Mouse (Mus musculus): ENCODE data around the gene Plcd4. TPM values are rescaled to one million over a fixed set of nuclear protein-coding genes. Genes with fewer than 3 reads are reported as not detected.
A peak's percentile ranks its signal among the peaks of the same experiment; 100 is the strongest.

Gene Plcd4
- total RNA-seq, 1 experiment from 2014 or later, result not detected

GRCm38 (mm10) chr1:74584616-74585398 lies 42.1 kb downstream of the Plcd4 start:
- ATAC-seq (replicated peaks in 1 of 2; ENCODE audit: insufficient read depth in 1 of 2, low FRiP score in 2 of 2, low TSS enrichment in 1 of 2, low read depth in 1 of 2, poor library complexity in 2 of 2, severe bottlenecking in 2 of 2), result no peak

GRCm38 (mm10) chr1:74587233-74587772 lies 44.6 kb downstream of the Plcd4 start:
- ATAC-seq (replicated peaks in 1 of 2; ENCODE audit: insufficient read depth in 1 of 2, low FRiP score in 2 of 2, low TSS enrichment in 1 of 2, low read depth in 1 of 2, poor library complexity in 2 of 2, severe bottlenecking in 2 of 2), result no peak

GRCm38 (mm10) chr1:74587773-74588445 lies 45.2 kb downstream of the Plcd4 start, which contains the start of the genes Zfp142 and Bcs1l:
Zfp142 (minus strand) TSS chr1:74588246.
Bcs1l (plus strand) TSS chr1:74588289.
- ATAC-seq (replicated peaks in 1 of 2; ENCODE audit: insufficient read depth in 1 of 2, low FRiP score in 2 of 2, low TSS enrichment in 1 of 2, low read depth in 1 of 2, poor library complexity in 2 of 2, severe bottlenecking in 2 of 2), result peak; percentile 97 to 98

DNA sequence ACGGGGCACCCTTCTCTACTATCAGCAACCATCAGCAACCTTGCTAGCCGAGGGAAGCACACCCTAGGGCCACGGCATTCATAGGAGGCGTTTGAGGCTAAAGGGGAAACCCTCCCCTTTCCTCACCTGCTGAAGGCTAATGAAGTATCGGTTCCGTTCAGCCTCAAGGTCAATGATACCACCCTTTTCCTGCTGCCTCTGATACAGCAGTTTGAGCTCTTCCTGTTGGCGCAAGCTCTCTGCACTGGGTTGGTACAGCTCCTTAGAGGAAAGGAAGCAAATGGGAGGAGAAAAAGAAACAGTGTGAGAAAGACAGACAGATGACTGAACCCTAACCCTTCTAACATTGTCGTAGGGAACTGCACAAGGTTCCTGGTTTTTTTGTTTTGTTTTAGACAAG lies 51.7 kb downstream of the Plcd4 start:
- ATAC-seq (replicated peaks in 1 of 2; ENCODE audit: insufficient read depth in 1 of 2, low FRiP score in 2 of 2, low TSS enrichment in 1 of 2, low read depth in 1 of 2, poor library complexity in 2 of 2, severe bottlenecking in 2 of 2), result peak; percentile 83 to 85

DNA sequence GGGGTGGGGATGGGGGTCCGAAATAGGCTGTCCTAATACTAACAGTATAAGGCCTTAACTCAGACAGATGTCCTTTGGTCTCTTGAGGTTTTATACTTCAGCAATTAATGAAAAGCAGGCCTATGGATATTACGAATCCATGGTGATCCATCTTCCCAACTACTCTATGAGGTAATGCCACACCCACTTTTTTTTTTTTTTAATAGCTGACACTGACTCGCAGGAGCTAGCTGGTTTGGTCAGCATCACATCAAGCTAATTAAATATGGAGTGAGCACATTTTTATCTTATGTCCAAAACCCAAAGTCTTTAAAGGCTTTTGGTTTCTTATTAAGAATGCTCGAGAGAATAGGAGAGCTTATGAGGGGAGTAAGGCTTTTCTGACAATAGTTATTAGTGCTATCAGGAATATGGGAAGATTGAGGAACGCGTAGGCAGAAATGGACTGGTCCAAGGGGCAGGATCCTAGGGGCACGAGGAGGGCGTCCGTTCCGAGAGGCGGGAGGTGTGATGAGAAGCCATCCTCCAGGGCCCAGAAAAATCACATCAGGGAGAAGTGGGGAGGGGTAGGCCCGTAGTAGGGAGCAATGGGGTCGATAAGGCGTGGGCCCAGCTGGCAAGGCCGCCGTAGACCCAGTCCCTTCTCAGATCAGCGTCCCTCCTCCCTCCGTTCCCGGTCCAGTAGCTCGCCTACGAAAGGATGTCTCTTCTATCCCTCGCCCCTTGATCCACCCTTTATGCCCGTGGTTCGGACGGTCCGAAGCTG lies 58.0 kb downstream of the Plcd4 start:
- ATAC-seq (replicated peaks in 1 of 2; ENCODE audit: insufficient read depth in 1 of 2, low FRiP score in 2 of 2, low TSS enrichment in 1 of 2, low read depth in 1 of 2, poor library complexity in 2 of 2, severe bottlenecking in 2 of 2), result peak; percentile 29 to 54

DNA sequence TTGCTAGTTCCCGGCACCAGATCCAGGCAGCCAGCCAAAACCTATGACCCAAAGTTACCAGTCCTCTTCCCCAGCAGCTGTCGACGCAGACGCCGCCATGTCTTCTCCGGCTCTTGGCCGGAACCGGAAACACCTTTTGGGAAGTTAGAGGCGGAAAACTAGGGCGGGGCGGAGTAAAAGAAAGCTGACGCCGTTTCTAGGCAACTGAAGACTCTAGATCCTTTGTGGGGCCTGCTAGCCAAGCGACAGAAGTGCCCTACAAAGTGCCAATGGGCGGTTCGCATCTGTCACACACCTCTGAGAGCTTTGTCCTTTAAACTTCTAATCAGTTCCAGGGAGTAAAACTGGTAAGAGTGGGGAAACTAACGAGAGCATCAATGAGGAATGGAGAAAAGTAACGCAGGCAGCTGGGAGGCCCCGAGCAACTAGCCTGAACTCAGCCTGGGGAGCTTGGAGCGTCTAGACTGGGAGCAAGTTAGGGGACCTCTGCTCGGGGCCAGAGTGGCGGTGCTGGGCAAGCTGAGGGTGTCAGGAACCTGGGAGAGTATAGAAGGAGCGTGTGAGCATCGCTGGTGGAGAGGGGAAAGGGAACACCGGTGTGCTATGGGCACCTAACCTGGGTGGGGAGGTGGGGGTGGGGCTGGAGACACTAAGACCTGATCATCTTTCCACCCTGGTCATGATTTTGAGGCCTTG lies 58.7 kb downstream of the Plcd4 start, which contains the start of the genes Rnf25 and Stk36:
TSS of gene Rnf25 (minus strand) at position 131 of the 696 bp plus-strand sequence.
TSS of gene Stk36 (plus strand) at position 179 of the 696 bp plus-strand sequence.
- peak; percentile 96 to 97 for ATAC-seq (replicated peaks in 1 of 2; ENCODE audit: insufficient read depth in 1 of 2, low FRiP score in 2 of 2, low TSS enrichment in 1 of 2, low read depth in 1 of 2, poor library complexity in 2 of 2, severe bottlenecking in 2 of 2)

Other genes with a start within 250 kb of the Plcd4 start
- 29.9 and 36.7 TPM in 2 replicates for gene Tmbim1, start 237.3 kb upstream of the Plcd4 start, total RNA-seq (2017)
- gene Catip, start 180.8 kb upstream of the Plcd4 start, total RNA-seq (2017), result 1.3 TPM in 1 of 2 replicates, not detected in the other
- gene Slc11a1, start 167.7 kb upstream of the Plcd4 start, total RNA-seq (2017), result 3.2 TPM in 1 of 2 replicates, not detected in the other
- 38.1 and 40.0 TPM in 2 replicates for gene Ctdsp1, start 151.4 kb upstream of the Plcd4 start, total RNA-seq (2017)
- gene Vil1, start 133.5 kb upstream of the Plcd4 start, total RNA-seq (2017), result 0.55 TPM in 1 of 2 replicates, not detected in the other
- gene Cnot9, start 36.8 kb upstream of the Plcd4 start, total RNA-seq (2017), result 73.4 and 82.5 TPM in 2 replicates
- 62.7 and 63.0 TPM in 2 replicates for gene Usp37, start 1.4 kb downstream of the Plcd4 start, total RNA-seq (2017)
- 10.2 and 18.1 TPM in 2 replicates for gene Zfp142, start 45.4 kb downstream of the Plcd4 start, total RNA-seq (2017)
- 14.9 and 25.4 TPM in 2 replicates for gene Bcs1l, start 45.4 kb downstream of the Plcd4 start, total RNA-seq (2017)
- gene Rnf25, start 58.5 kb downstream of the Plcd4 start, total RNA-seq (2017), result 33.0 and 39.7 TPM in 2 replicates
- 0.15 and 0.25 TPM in 2 replicates for gene Stk36, start 58.6 kb downstream of the Plcd4 start, total RNA-seq (2017)
- 23.8 and 25.6 TPM in 2 replicates for gene Ttll4, start 118.9 kb downstream of the Plcd4 start, total RNA-seq (2017)
- 4.9 and 5.3 TPM in 2 replicates for gene Cyp27a1, start 170.7 kb downstream of the Plcd4 start, total RNA-seq (2017)
- gene Prkag3, start 206.3 kb downstream of the Plcd4 start, total RNA-seq (2017), result not detected in 2 replicates
- gene Wnt6, start 229.0 kb downstream of the Plcd4 start, total RNA-seq (2017), result not detected in 2 replicates
- gene Wnt10a, start 248.6 kb downstream of the Plcd4 start, total RNA-seq (2017), result not detected in 2 replicates